Mouse (Mus musculus): Measurements from ENCODE around the gene Olfr1128. TPM values are rescaled to one million over a fixed set of nuclear protein-coding genes. Genes with fewer than 3 reads are reported as not detected.

Olfr1128 gene
- total and polyA plus RNA-seq, 3 experiments = not detected

Other genes with a start within 250 kb of the Olfr1128 start
- gene Olfr1118, start 238.0 kb downstream of the Olfr1128 start, total RNA-seq (2012; rRNA removed) = not detected in 2 replicates
- not detected for gene Olfr1118, start 238.0 kb downstream of the Olfr1128 start, polyA plus RNA-seq (2012; ENCODE audit: insufficient read depth in 1 of 2, insufficient read length in 2 of 2, low read depth in 1 of 2, low replicate concordance in 2 of 2, missing spikeins in 1 of 2)
- not detected in 2 replicates for gene Olfr1120, start 190.7 kb downstream of the Olfr1128 start, total RNA-seq (2012; rRNA removed)
- not detected for gene Olfr1120, start 190.7 kb downstream of the Olfr1128 start, polyA plus RNA-seq (2012; ENCODE audit: insufficient read depth in 1 of 2, insufficient read length in 2 of 2, low read depth in 1 of 2, low replicate concordance in 2 of 2, missing spikeins in 1 of 2)
- not detected in 2 replicates for gene Olfr1121, start 175.6 kb downstream of the Olfr1128 start, total RNA-seq (2012; rRNA removed)
- gene Olfr1121, start 175.6 kb downstream of the Olfr1128 start, polyA plus RNA-seq (2012; ENCODE audit: insufficient read depth in 1 of 2, insufficient read length in 2 of 2, low read depth in 1 of 2, low replicate concordance in 2 of 2, missing spikeins in 1 of 2) = not detected
- not detected in 2 replicates for gene Olfr1122, start 159.7 kb downstream of the Olfr1128 start, total RNA-seq (2012; rRNA removed)
- not detected for gene Olfr1122, start 159.7 kb downstream of the Olfr1128 start, polyA plus RNA-seq (2012; ENCODE audit: insufficient read depth in 1 of 2, insufficient read length in 2 of 2, low read depth in 1 of 2, low replicate concordance in 2 of 2, missing spikeins in 1 of 2)
- not detected in 2 replicates for gene Olfr1123, start 128.9 kb downstream of the Olfr1128 start, total RNA-seq (2012; rRNA removed)
- not detected for gene Olfr1123, start 128.9 kb downstream of the Olfr1128 start, polyA plus RNA-seq (2012; ENCODE audit: insufficient read depth in 1 of 2, insufficient read length in 2 of 2, low read depth in 1 of 2, low replicate concordance in 2 of 2, missing spikeins in 1 of 2)
- not detected in 2 replicates for gene Olfr1124, start 115.3 kb downstream of the Olfr1128 start, total RNA-seq (2012; rRNA removed)
- not detected for gene Olfr1124, start 115.3 kb downstream of the Olfr1128 start, polyA plus RNA-seq (2012; ENCODE audit: insufficient read depth in 1 of 2, insufficient read length in 2 of 2, low read depth in 1 of 2, low replicate concordance in 2 of 2, missing spikeins in 1 of 2)
- not detected in 2 replicates for gene Olfr1126, start 91.6 kb downstream of the Olfr1128 start, total RNA-seq (2012; rRNA removed)
- not detected for gene Olfr1126, start 91.6 kb downstream of the Olfr1128 start, polyA plus RNA-seq (2012; ENCODE audit: insufficient read depth in 1 of 2, insufficient read length in 2 of 2, low read depth in 1 of 2, low replicate concordance in 2 of 2, missing spikeins in 1 of 2)
- not detected in 2 replicates for gene Pramel7, start 48.4 kb downstream of the Olfr1128 start, total RNA-seq (2012; rRNA removed)
- gene Pramel7, start 48.4 kb downstream of the Olfr1128 start, polyA plus RNA-seq (2012; ENCODE audit: insufficient read depth in 1 of 2, insufficient read length in 2 of 2, low read depth in 1 of 2, low replicate concordance in 2 of 2, missing spikeins in 1 of 2) = not detected
- not detected in 2 replicates for gene Pramel6, start 39.0 kb downstream of the Olfr1128 start, total RNA-seq (2012; rRNA removed)
- not detected for gene Pramel6, start 39.0 kb downstream of the Olfr1128 start, polyA plus RNA-seq (2012; ENCODE audit: insufficient read depth in 1 of 2, insufficient read length in 2 of 2, low read depth in 1 of 2, low replicate concordance in 2 of 2, missing spikeins in 1 of 2)
- not detected in 2 replicates for gene Olfr153, start 13.7 kb downstream of the Olfr1128 start, total RNA-seq (2012; rRNA removed)
- gene Olfr153, start 13.7 kb downstream of the Olfr1128 start, polyA plus RNA-seq (2012; ENCODE audit: insufficient read depth in 1 of 2, insufficient read length in 2 of 2, low read depth in 1 of 2, low replicate concordance in 2 of 2, missing spikeins in 1 of 2) = not detected
- gene Olfr1129, start 28.4 kb upstream of the Olfr1128 start, total RNA-seq (2012; rRNA removed) = not detected in 2 replicates
- under 1 TPM in 1 of 2 experiments, not detected in 1; 0.06 TPM for gene Olfr1129, start 28.4 kb upstream of the Olfr1128 start, polyA plus RNA-seq (2012; ENCODE audit: insufficient read depth in 1 of 2, insufficient read length in 2 of 2, low read depth in 1 of 2, low replicate concordance in 2 of 2, missing spikeins in 1 of 2)
- gene Olfr1130, start 60.7 kb upstream of the Olfr1128 start, total RNA-seq (2012; rRNA removed) = not detected in 2 replicates
- not detected for gene Olfr1130, start 60.7 kb upstream of the Olfr1128 start, polyA plus RNA-seq (2012; ENCODE audit: insufficient read depth in 1 of 2, insufficient read length in 2 of 2, low read depth in 1 of 2, low replicate concordance in 2 of 2, missing spikeins in 1 of 2)
- gene Olfr1131, start 81.6 kb upstream of the Olfr1128 start, total RNA-seq (2012; rRNA removed) = not detected in 2 replicates
- not detected for gene Olfr1131, start 81.6 kb upstream of the Olfr1128 start, polyA plus RNA-seq (2012; ENCODE audit: insufficient read depth in 1 of 2, insufficient read length in 2 of 2, low read depth in 1 of 2, low replicate concordance in 2 of 2, missing spikeins in 1 of 2)
- not detected in 2 replicates for gene Olfr1132, start 92.0 kb upstream of the Olfr1128 start, total RNA-seq (2012; rRNA removed)
- gene Olfr1132, start 92.0 kb upstream of the Olfr1128 start, polyA plus RNA-seq (2012; ENCODE audit: insufficient read depth in 1 of 2, insufficient read length in 2 of 2, low read depth in 1 of 2, low replicate concordance in 2 of 2, missing spikeins in 1 of 2) = not detected
- not detected in 2 replicates for gene Olfr1133, start 101.8 kb upstream of the Olfr1128 start, total RNA-seq (2012; rRNA removed)
- gene Olfr1133, start 101.8 kb upstream of the Olfr1128 start, polyA plus RNA-seq (2012; ENCODE audit: insufficient read depth in 1 of 2, insufficient read length in 2 of 2, low read depth in 1 of 2, low replicate concordance in 2 of 2, missing spikeins in 1 of 2) = not detected
- gene Olfr1134, start 112.9 kb upstream of the Olfr1128 start, total RNA-seq (2012; rRNA removed) = not detected in 2 replicates
- not detected for gene Olfr1134, start 112.9 kb upstream of the Olfr1128 start, polyA plus RNA-seq (2012; ENCODE audit: insufficient read depth in 1 of 2, insufficient read length in 2 of 2, low read depth in 1 of 2, low replicate concordance in 2 of 2, missing spikeins in 1 of 2)
- gene Olfr1135, start 128.1 kb upstream of the Olfr1128 start, total RNA-seq (2012; rRNA removed) = not detected in 2 replicates
- not detected for gene Olfr1135, start 128.1 kb upstream of the Olfr1128 start, polyA plus RNA-seq (2012; ENCODE audit: insufficient read depth in 1 of 2, insufficient read length in 2 of 2, low read depth in 1 of 2, low replicate concordance in 2 of 2, missing spikeins in 1 of 2)
- gene Olfr1136, start 148.4 kb upstream of the Olfr1128 start, total RNA-seq (2012; rRNA removed) = not detected in 2 replicates
- not detected for gene Olfr1136, start 148.4 kb upstream of the Olfr1128 start, polyA plus RNA-seq (2012; ENCODE audit: insufficient read depth in 1 of 2, insufficient read length in 2 of 2, low read depth in 1 of 2, low replicate concordance in 2 of 2, missing spikeins in 1 of 2)
- gene Olfr1137, start 167.6 kb upstream of the Olfr1128 start, total RNA-seq (2012; rRNA removed) = not detected in 2 replicates
- gene Olfr1137, start 167.6 kb upstream of the Olfr1128 start, polyA plus RNA-seq (2012; ENCODE audit: insufficient read depth in 1 of 2, insufficient read length in 2 of 2, low read depth in 1 of 2, low replicate concordance in 2 of 2, missing spikeins in 1 of 2) = not detected
- gene Olfr1138, start 194.4 kb upstream of the Olfr1128 start, total RNA-seq (2012; rRNA removed) = not detected in 2 replicates
- gene Olfr1138, start 194.4 kb upstream of the Olfr1128 start, polyA plus RNA-seq (2012; ENCODE audit: insufficient read depth in 1 of 2, insufficient read length in 2 of 2, low read depth in 1 of 2, low replicate concordance in 2 of 2, missing spikeins in 1 of 2) = not detected
- gene Olfr1140, start 198.2 kb upstream of the Olfr1128 start, total RNA-seq (2012; rRNA removed) = not detected in 2 replicates
- gene Olfr1140, start 198.2 kb upstream of the Olfr1128 start, polyA plus RNA-seq (2012; ENCODE audit: insufficient read depth in 1 of 2, insufficient read length in 2 of 2, low read depth in 1 of 2, low replicate concordance in 2 of 2, missing spikeins in 1 of 2) = not detected
- not detected in 2 replicates for gene Olfr1141, start 208.4 kb upstream of the Olfr1128 start, total RNA-seq (2012; rRNA removed)
- not detected for gene Olfr1141, start 208.4 kb upstream of the Olfr1128 start, polyA plus RNA-seq (2012; ENCODE audit: insufficient read depth in 1 of 2, insufficient read length in 2 of 2, low read depth in 1 of 2, low replicate concordance in 2 of 2, missing spikeins in 1 of 2)
- not detected in 2 replicates for gene Olfr152, start 233.9 kb upstream of the Olfr1128 start, total RNA-seq (2012; rRNA removed)
- gene Olfr152, start 233.9 kb upstream of the Olfr1128 start, polyA plus RNA-seq (2012; ENCODE audit: insufficient read depth in 1 of 2, insufficient read length in 2 of 2, low read depth in 1 of 2, low replicate concordance in 2 of 2, missing spikeins in 1 of 2) = not detected